Mouse (Mus musculus) limb, embryonic 11.5 days (tissue): ENCODE measurements around the gene Ciita. TPM values are rescaled to one million over a fixed set of nuclear protein-coding genes. Genes with fewer than 3 reads are reported as not detected.

Experiments used
- ATAC-seq: fragments of 200-750 bp; cut with Nextera tagmentation; 2 replicates; pipeline ENCODE4 v1.8.0; 2017; ENCODE audit warnings: low read depth; ENCODE audit not compliant: insufficient number of reproducible peaks, low FRiP score, low TSS enrichment
- DNase-seq: peaks from one replicate; pipeline ENCODE4 v3.0.0-alpha.2; 2015; ENCODE audit warnings: low spot score
- H3K27ac ChIP-seq: fragments of 300-500 bp; sonication (generic); replicated peaks from 2 replicates; pipeline ENCODE4 v1.5.1; 2014; ENCODE audit warnings: low read depth, mild to moderate bottlenecking, low read length
- H3K27me3 ChIP-seq: fragments of 300-500 bp; sonication (generic); 2 replicates; pipeline ENCODE4 v1.6.1; 2014; ENCODE audit warnings: mild to moderate bottlenecking, low read length, mixed read lengths; ENCODE audit not compliant: control insufficient read depth, insufficient read depth
- H3K36me3 ChIP-seq: fragments of 300-500 bp; sonication (generic); 2 replicates; pipeline ENCODE4 v1.6.1; 2014; ENCODE audit warnings: mild to moderate bottlenecking, low read length, moderate library complexity, mixed read lengths; ENCODE audit not compliant: control insufficient read depth, insufficient read depth
- H3K4me1 ChIP-seq: fragments of 300-500 bp; sonication (generic); 2 replicates; pipeline ENCODE4 v1.6.1; 2014; ENCODE audit warnings: low read length, mixed read lengths; ENCODE audit not compliant: control insufficient read depth, insufficient read depth
- H3K4me2 ChIP-seq: fragments of 300-500 bp; sonication (generic); 2 replicates; pipeline ENCODE4 v1.6.1; 2014; ENCODE audit warnings: low read depth, mild to moderate bottlenecking, moderate library complexity; ENCODE audit not compliant: severe bottlenecking
- H3K4me3 ChIP-seq: fragments of 300-500 bp; sonication (generic); 2 replicates; pipeline ENCODE4 v1.5.1; 2014; ENCODE audit warnings: low read depth, low read length
- H3K9ac ChIP-seq: fragments of 300-500 bp; sonication (generic); 2 replicates; pipeline ENCODE4 v1.6.1; 2014; ENCODE audit warnings: mild to moderate bottlenecking, low read length
- H3K9me3 ChIP-seq: fragments of 300-500 bp; sonication (generic); 2 replicates; pipeline ENCODE4 v1.6.1; 2016; ENCODE audit warnings: low read length; ENCODE audit not compliant: control insufficient read depth
- WGBS: fragments of 180-500 bp; shearing (Covaris S2); extraction: QIAGEN DNeasy Blood & Tissue Kit; methylation state at CpG from one replicate; pipeline ENCODE4 v1.1.7; 2014; 5-methylcytosine and 5-hydroxymethylcytosine counted together
- polyA plus RNA-seq: library from polyadenylated mRNA; unstranded; fragments of >200 nt; fragmentation: Nextera tagmentation; extraction: Ambion mirVana; gene quantifications from 2 replicates; pipeline ENCODE4 v1.2.1, GENCODE M21; 2014

The Ciita gene
- polyA plus RNA-seq, 1 experiment from 2014 or later, result 0.16 TPM

DNA sequence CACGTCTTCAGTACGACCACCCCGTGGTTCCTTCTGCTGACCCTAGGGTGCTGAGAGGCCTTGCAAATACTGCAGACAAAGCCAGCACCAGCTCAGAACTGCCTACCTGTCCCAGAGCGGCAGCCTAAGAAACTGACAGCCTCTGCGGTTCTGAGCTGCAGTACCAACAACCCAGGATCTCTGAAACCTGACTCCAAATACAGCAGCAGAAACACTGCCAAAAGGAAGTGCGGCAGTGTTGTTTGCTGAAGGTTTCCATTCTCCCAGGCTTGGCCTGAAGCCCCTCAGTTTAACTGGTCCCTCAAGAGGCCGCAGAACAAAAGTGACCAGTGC is 61.7 kb downstream of the Ciita start:
- peak overlapping the region; percentile 71 for H3K4me3 ChIP-seq
- H3K4me1 ChIP-seq, result peaks cover 27% of the 10 kb centered on the region
- DNase-seq, result peak; percentile 29
- H3K4me2 ChIP-seq, result peak overlapping the region; percentile 94
- no peaks in the 10 kb centered on the region for H3K9me3 ChIP-seq
- peak overlapping the region; percentile 90; the same call in 1 of the 2 replicates for H3K9ac ChIP-seq
- H3K36me3 ChIP-seq, result no peaks in the 10 kb centered on the region
- 31% methylated on average over 7 of the region's 7 CpGs for WGBS
- no peak overlapping the region for H3K27ac ChIP-seq
- no peaks in the 10 kb centered on the region for H3K27me3 ChIP-seq
- ATAC-seq, result no peak

DNA sequence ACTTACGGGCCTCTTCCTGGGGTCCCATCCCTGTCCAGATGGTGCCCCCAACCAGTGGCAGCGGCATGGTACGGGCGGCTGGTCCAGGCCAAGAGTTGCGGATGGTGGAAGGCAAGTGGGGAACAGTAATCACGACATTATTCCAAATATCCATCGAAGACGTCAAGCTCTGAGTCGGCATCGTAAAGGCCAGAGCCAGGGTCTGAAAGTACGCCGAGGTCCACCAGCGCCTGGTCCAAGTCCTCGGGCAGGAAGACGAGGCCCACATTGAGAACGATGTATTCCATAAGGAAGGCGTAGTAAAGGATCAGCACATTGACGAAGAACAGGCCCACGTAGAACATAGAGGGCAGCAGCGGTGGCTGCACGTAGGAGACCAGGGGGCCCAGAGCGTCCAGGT is 62.4 kb downstream of the Ciita start:
- ATAC-seq (0 out of 2 replicates have a peak, but pooled peaks have one; percentile 7), DNase-seq (no peak)
- Histone ChIP-seq H3K4me2 (peak overlapping the region; percentile 94), H3K4me3 (peak overlapping the region; percentile 71), H3K27ac (0 out of 2 replicates have a peak overlapping the region, but pooled peaks have one; percentile 57), H3K27me3 (no peaks in the 10 kb centered on the region), H3K36me3 (no peaks in the 10 kb centered on the region), H3K4me1 (peaks cover 27% of the 10 kb centered on the region), H3K9ac (peak overlapping the region; percentile 90), H3K9me3 (no peaks in the 10 kb centered on the region)
- WGBS, result 3% methylated on average over 22 of the region's 22 CpGs

DNA sequence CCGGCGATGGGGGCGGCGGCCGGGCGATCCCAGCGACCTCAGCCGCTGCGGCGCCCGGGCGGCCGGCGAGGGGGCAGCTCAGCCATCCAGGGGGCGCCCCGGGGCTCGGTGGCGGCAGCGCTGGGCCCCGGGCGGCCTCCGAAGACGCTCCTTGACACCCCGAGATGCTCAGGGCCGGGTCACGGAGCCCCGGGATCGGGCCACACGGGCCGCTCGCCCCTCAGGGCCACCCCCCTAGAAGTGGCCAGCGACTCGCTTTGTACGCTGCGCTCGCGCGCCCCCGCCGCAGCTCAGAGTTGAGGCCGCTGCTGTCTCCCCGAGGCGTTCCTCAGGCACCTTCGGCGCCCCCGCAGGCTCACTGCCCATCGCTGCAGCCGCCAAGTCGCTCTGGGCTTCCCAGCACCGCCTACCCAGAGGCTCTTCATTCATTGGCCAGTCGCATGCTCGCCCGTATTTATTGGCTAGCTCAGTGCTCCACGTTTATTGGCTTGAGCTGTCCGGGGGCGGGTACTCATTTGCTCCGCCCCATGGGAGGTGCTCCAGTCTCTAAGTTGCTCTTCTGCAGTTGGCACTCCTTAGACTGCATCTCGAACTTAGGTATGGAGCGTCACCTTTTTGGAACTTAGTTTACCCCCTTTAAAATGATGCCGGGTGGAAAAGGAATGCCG is 63.0 kb downstream of the Ciita start, which contains the start of gene Dexi:
Dexi (minus strand) TSS at position 357 of the 668 bp plus-strand sequence.
- DNase-seq, result peak; percentile 93
- WGBS, result under 1% methylated on average over 57 of the region's 61 CpGs
- Histone ChIP-seq H3K9ac (peak within 1 kb of the TSS; percentile 90), H3K4me1 (peaks cover 27% of the 10 kb centered on the region), H3K36me3 (no peaks in the 10 kb centered on the region), H3K9me3 (no peaks in the 10 kb centered on the region), H3K27me3 (no peaks in the 10 kb centered on the region), H3K4me2 (peak within 1 kb of the TSS; percentile 94), H3K27ac (0 out of 2 replicates have a peak within 1 kb of the TSS, but pooled peaks have one; percentile 57), H3K4me3 (peak within 1 kb of the TSS; percentile 71)
- ATAC-seq, result peak; percentile 94

DNA sequence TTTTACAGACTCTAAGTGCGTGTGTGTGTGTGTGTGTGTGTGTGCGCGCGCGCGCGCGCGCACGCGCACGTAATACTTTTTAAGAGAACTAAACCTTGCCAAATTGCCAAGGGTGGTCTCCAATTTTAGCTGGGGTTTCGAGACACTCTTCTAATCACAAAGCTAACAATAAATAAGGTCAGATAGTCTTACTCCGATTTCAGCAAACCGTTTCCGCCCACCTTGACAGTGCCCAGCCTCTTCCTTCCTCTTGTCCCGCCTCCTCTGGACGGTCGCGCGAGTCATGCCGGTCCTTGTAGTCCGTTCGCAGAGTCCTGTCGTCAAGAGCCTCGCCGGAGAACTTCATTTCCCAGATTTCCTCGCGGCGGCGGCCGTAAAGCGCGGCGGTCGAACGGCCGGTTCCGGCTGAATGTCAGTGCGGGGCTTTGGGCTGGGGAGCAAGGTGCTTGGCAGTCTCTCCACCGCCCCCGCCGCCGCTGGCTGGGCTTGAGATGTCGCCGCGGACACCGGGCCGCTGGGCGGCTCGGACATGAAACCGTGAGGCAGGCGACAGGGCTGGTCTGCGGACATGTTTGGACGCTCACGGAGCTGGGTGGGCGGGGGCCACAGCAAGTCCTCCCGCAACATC is 65.2 kb downstream of the Ciita start, which contains the start of gene Clec16a:
Clec16a (plus strand) TSS at position 345 of the 628 bp plus-strand sequence.
- ATAC-seq (peak; percentile 84), DNase-seq (peak; percentile 98)
- peaks cover 26% of the 10 kb centered on the region for H3K4me1 ChIP-seq
- no peaks in the 10 kb centered on the region for H3K36me3 ChIP-seq
- H3K9ac ChIP-seq, result peak within 1 kb of the TSS; percentile 67
- no peaks in the 10 kb centered on the region for H3K27me3 ChIP-seq
- H3K9me3 ChIP-seq, result no peaks in the 10 kb centered on the region
- peak within 1 kb of the TSS; percentile 96 for H3K4me3 ChIP-seq
- peak within 1 kb of the TSS; percentile 84 for H3K4me2 ChIP-seq
- no peak within 1 kb of the TSS for H3K27ac ChIP-seq
- under 1% methylated on average over 58 of the region's 58 CpGs for WGBS

DNA sequence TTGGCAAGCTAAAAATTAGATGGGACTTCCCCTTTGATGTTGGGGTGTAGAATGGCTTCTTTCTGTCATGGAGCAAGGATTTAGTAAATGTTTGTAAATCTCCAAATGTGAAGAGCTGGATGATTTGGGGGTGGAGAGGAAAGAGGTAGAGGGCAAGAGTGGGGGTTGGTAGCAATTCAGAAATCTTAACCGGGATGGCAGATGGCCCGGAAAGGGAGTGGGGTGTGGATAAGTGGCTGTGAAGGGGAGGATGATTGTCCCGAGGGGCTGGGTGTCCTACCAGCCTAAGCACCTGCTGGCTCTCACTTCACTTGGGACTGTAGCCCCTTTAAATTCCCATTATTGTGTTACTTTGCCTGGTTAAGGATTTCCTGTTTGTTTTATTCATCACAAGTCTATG is 67.0 kb downstream of the Ciita start:
- Histone ChIP-seq H3K36me3 (no peaks in the 10 kb centered on the region), H3K4me2 (no peak overlapping the region), H3K4me3 (no peak overlapping the region), H3K9ac (no peak overlapping the region), H3K27ac (no peak overlapping the region), H3K27me3 (no peaks in the 10 kb centered on the region), H3K9me3 (no peaks in the 10 kb centered on the region), H3K4me1 (peaks cover 10% of the 10 kb centered on the region)
- WGBS, result 74% methylated on average over 3 of the region's 3 CpGs
- no peak for DNase-seq
- no peak for ATAC-seq

DNA sequence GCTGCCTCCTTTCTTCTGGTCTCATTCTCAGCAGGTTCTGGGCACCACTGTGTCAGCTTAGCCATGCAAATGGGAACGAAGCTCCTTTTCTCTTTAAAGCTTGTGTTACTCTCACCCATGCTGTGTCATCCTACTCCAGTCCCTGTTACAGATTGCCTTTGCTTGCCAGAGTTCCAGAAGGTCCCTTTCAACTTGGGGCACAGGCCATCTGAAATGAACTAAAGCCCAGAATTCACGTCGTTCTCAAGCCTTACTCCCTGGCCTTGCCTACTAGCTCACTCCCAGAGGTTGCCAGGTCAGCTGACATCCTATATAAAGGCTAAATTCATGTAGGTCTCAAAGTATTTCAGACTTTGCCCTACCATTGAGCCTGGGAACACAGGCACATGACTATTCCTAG is 69.1 kb downstream of the Ciita start:
- no peak for DNase-seq
- 60% methylated on average over 3 of the region's 3 CpGs for WGBS

DNA sequence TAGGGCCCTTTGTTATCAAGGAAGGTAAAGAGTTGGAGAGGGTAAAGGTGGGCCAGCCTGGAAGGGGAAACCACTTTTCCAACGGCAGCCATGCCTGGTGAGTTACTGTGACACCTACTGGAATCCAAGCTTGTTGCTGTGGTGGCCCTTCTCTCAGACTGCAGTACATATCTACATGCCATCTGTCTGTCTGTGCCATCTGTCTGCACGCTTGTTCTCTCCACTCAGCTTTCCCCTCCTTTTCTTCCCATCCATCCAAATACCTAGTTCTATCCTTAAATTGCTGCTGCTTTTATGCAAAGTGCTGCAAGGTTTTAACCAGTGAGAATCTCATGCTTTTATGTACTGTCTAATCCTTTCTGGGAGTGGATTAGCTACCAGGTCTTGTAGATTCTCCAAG is 69.7 kb downstream of the Ciita start:
- ATAC-seq, result no peak
- DNase-seq, result no peak
- H3K36me3 ChIP-seq, result no peaks in the 10 kb centered on the region
- no peaks in the 10 kb centered on the region for H3K9me3 ChIP-seq
- no peak overlapping the region for H3K27ac ChIP-seq
- H3K4me1 ChIP-seq, result peaks cover 4% of the 10 kb centered on the region; the same call in 1 of the 2 replicates
- H3K9ac ChIP-seq, result no peak overlapping the region
- no peak overlapping the region for H3K4me2 ChIP-seq
- no peak overlapping the region for H3K4me3 ChIP-seq
- 90% methylated on average over 2 of the region's 2 CpGs for WGBS
- no peaks in the 10 kb centered on the region for H3K27me3 ChIP-seq

More for the DNA sequence above, 69.1 kb downstream of the Ciita start:
- H3K4me1 ChIP-seq, result peaks cover 4% of the 10 kb centered on the region; the same call in 1 of the 2 replicates
- H3K4me3 ChIP-seq, result no peak overlapping the region
- no peak overlapping the region for H3K9ac ChIP-seq
- no peaks in the 10 kb centered on the region for H3K27me3 ChIP-seq
- H3K4me2 ChIP-seq, result no peak overlapping the region
- no peak overlapping the region for H3K27ac ChIP-seq
- no peaks in the 10 kb centered on the region for H3K36me3 ChIP-seq
- ATAC-seq, result no peak
- no peaks in the 10 kb centered on the region for H3K9me3 ChIP-seq

DNA sequence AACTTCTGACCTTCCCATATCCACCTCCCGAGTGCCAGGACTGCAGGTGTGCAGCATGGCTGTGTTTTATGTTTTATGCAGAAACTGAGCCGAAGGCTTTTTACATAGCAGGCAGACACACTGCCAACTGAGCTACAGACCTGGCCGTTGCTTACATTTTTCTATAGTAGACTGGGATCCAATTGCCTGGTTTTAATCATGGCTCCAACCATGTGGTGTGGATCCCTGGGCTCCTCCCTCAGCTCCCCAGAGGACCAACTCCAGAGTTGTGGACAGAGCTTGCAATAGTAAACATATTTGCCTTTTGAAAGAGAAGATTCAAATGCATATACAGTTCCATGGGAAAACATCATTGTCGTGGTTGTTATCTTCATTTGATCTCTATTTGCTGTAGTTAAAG is 71.7 kb downstream of the Ciita start:
- Histone ChIP-seq H3K9ac (no peak overlapping the region), H3K27ac (no peak overlapping the region), H3K27me3 (no peaks in the 10 kb centered on the region), H3K36me3 (no peaks in the 10 kb centered on the region), H3K4me3 (no peak overlapping the region), H3K9me3 (no peaks in the 10 kb centered on the region), H3K4me1 (no peaks in the 10 kb centered on the region), H3K4me2 (no peak overlapping the region)
- WGBS, result 85% methylated on average over 4 of the region's 4 CpGs
- ATAC-seq (no peak), DNase-seq (no peak)
